Mouse (Mus musculus): ENCODE data around the gene Ppfia4. TPM values are rescaled to one million over a fixed set of nuclear protein-coding genes. Genes with fewer than 3 reads are reported as not detected.

Gene Ppfia4
- polyA plus RNA-seq, 1 experiment from 2014 or later: 2.0 TPM

GRCm38 (mm10) chr1:134288239-134288638 is 44.5 kb downstream of the Ppfia4 start:
- no peak overlapping the region for H3K4me2 ChIP-seq (ENCODE audit: low read depth, low read length)
- H3K9me3 ChIP-seq (replicated peaks; ENCODE audit: control insufficient read depth, low read length): no peaks in the 10 kb centered on the region
- no peak for ATAC-seq (ENCODE audit: low read depth)
- 15% methylated on average over 3 of the region's 3 CpGs for WGBS (ENCODE audit: insufficient replicate concordance)
- H3K4me3 ChIP-seq (ENCODE audit: low read depth, low read length): no peak overlapping the region
- no peaks in the 10 kb centered on the region for H3K4me1 ChIP-seq (ENCODE audit: control insufficient read depth, low read depth, low read length)
- H3K27me3 ChIP-seq (ENCODE audit: control insufficient read depth, insufficient read depth, low read depth, low read length): no peaks in the 10 kb centered on the region
- no peak overlapping the region for H3K9ac ChIP-seq (ENCODE audit: low read depth, low read length)
- H3K27ac ChIP-seq (ENCODE audit: low read length): no peak overlapping the region
- H3K36me3 ChIP-seq (ENCODE audit: control insufficient read depth, insufficient read depth): no peaks in the 10 kb centered on the region

GRCm38 (mm10) chr1:134285458-134286120 is 47.1 kb downstream of the Ppfia4 start:
- Histone ChIP-seq H3K27ac (ENCODE audit: low read length) (no peak overlapping the region), H3K27me3 (ENCODE audit: control insufficient read depth, insufficient read depth, low read depth, low read length) (no peaks in the 10 kb centered on the region), H3K4me3 (ENCODE audit: low read depth, low read length) (no peak overlapping the region), H3K9me3 (replicated peaks; ENCODE audit: control insufficient read depth, low read length) (no peaks in the 10 kb centered on the region), H3K4me2 (ENCODE audit: low read depth, low read length) (no peak overlapping the region), H3K9ac (ENCODE audit: low read depth, low read length) (no peak overlapping the region), H3K36me3 (ENCODE audit: control insufficient read depth, insufficient read depth) (no peaks in the 10 kb centered on the region), H3K4me1 (ENCODE audit: control insufficient read depth, low read depth, low read length) (no peaks in the 10 kb centered on the region)
- no peak for ATAC-seq (ENCODE audit: low read depth)
- 53% methylated on average over 10 of the region's 10 CpGs for WGBS (ENCODE audit: insufficient replicate concordance)

GRCm38 (mm10) chr1:134283108-134283507 is 49.6 kb downstream of the Ppfia4 start:
- ATAC-seq (ENCODE audit: low read depth): no peak
- Histone ChIP-seq H3K4me3 (ENCODE audit: low read depth, low read length) (no peak overlapping the region), H3K4me2 (ENCODE audit: low read depth, low read length) (no peak overlapping the region), H3K27ac (ENCODE audit: low read length) (no peak overlapping the region), H3K36me3 (ENCODE audit: control insufficient read depth, insufficient read depth) (no peaks in the 10 kb centered on the region), H3K9ac (ENCODE audit: low read depth, low read length) (no peak overlapping the region), H3K4me1 (ENCODE audit: control insufficient read depth, low read depth, low read length) (no peaks in the 10 kb centered on the region), H3K27me3 (ENCODE audit: control insufficient read depth, insufficient read depth, low read depth, low read length) (no peaks in the 10 kb centered on the region), H3K9me3 (replicated peaks; ENCODE audit: control insufficient read depth, low read length) (no peaks in the 10 kb centered on the region)
- 26% methylated on average over 1 of the region's 1 CpGs for WGBS (ENCODE audit: insufficient replicate concordance)

DNA sequence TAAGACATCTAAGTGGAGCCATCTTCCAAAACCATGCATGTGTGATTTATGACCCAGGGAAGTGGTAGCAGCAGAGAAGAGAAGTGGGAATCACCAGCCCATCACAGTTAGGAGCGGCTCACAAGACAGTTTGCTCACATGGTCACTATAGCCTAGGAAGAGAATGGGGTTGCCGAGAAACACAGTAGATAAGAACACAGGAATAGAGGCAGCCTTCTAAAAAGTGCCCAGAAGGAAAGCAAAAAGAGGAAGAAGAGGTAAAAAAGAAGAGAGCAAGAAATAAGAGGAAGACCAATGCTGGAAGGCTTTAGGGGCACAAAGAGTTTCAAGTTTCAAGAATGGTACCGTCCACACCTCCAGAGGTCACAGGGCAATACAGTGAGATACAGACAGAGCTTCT is 50.4 kb downstream of the Ppfia4 start:
- WGBS (ENCODE audit: insufficient replicate concordance): 10% methylated on average over 3 of the region's 3 CpGs
- Histone ChIP-seq H3K4me3 (ENCODE audit: low read depth, low read length) (no peak overlapping the region), H3K27ac (ENCODE audit: low read length) (no peak overlapping the region), H3K9ac (ENCODE audit: low read depth, low read length) (no peak overlapping the region), H3K36me3 (ENCODE audit: control insufficient read depth, insufficient read depth) (no peaks in the 10 kb centered on the region), H3K9me3 (replicated peaks; ENCODE audit: control insufficient read depth, low read length) (no peaks in the 10 kb centered on the region), H3K4me2 (ENCODE audit: low read depth, low read length) (no peak overlapping the region), H3K4me1 (ENCODE audit: control insufficient read depth, low read depth, low read length) (no peaks in the 10 kb centered on the region), H3K27me3 (ENCODE audit: control insufficient read depth, insufficient read depth, low read depth, low read length) (no peaks in the 10 kb centered on the region)
- no peak for ATAC-seq (ENCODE audit: low read depth)

DNA sequence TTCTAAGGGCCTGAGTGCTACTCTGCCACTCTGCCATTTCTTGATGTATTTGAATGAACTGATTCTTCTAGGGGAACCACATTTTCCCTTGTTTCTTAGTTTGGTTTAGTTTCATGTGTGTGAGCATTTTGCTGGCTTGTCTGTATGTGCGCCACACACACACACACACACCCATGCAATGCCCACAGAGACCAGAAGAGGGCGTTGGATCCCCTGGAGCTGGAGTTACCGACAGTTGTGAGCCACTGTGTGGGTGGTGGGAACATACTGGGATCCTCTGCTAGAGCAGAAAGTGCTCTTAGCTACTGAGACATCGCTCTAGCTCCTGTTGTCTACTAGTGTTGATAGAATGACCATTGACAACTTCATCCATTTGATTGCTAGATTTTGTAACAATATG is 51.2 kb downstream of the Ppfia4 start:
- 58% methylated on average over 4 of the region's 4 CpGs for WGBS (ENCODE audit: insufficient replicate concordance)
- no peak for ATAC-seq (ENCODE audit: low read depth)
- H3K27me3 ChIP-seq (ENCODE audit: control insufficient read depth, insufficient read depth, low read depth, low read length): no peaks in the 10 kb centered on the region

DNA sequence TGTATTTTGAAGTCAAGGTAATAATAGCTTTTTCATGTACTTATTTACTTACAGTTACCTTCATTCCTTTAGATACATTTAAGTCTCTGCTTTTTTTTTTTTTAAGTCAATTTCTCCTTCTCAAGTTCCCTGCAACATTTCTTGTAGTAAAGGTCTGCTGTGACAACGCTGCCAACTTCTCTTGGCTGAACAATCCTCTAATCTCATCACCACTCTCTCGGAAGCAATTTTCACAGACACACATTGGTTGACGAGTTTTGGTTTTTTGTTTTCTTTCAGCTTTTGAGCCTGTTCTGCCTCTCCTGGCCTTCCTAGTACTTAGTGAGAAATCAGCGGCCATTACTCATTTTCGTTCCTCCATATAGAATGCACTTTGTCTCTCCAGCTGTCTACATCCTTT is 52.6 kb downstream of the Ppfia4 start:
- no peak for ATAC-seq (ENCODE audit: low read depth)

More for the DNA sequence above, 51.2 kb downstream of the Ppfia4 start:
- Histone ChIP-seq H3K9ac (ENCODE audit: low read depth, low read length) (no peak overlapping the region), H3K27ac (ENCODE audit: low read length) (no peak overlapping the region), H3K36me3 (ENCODE audit: control insufficient read depth, insufficient read depth) (no peaks in the 10 kb centered on the region), H3K4me2 (ENCODE audit: low read depth, low read length) (no peak overlapping the region), H3K4me3 (ENCODE audit: low read depth, low read length) (no peak overlapping the region), H3K9me3 (replicated peaks; ENCODE audit: control insufficient read depth, low read length) (no peaks in the 10 kb centered on the region), H3K4me1 (ENCODE audit: control insufficient read depth, low read depth, low read length) (no peaks in the 10 kb centered on the region)

DNA sequence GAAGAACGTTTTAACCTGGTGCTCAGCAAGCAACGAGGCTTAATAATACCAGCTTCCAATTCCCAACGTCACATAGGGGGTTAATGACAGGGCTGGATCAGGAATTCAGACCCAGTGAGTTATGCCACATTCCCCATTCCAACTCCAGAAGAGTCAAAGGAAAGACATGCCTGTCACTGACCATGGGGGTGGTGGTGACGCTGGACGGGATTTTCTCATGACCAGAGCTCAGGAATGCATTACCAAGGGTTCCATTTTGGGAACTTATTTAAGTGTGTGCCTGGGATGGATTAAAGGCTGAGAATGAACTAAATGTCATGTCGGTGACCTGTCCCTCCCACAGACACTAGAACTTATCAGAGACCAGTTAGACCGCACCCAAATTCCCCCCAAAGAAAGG is 55.9 kb downstream of the Ppfia4 start:
- no peaks in the 10 kb centered on the region for H3K4me1 ChIP-seq (ENCODE audit: control insufficient read depth, low read depth, low read length)
- no peaks in the 10 kb centered on the region for H3K9me3 ChIP-seq (replicated peaks; ENCODE audit: control insufficient read depth, low read length)
- WGBS (ENCODE audit: insufficient replicate concordance): 63% methylated on average over 7 of the region's 7 CpGs
- H3K27me3 ChIP-seq (ENCODE audit: control insufficient read depth, insufficient read depth, low read depth, low read length): no peaks in the 10 kb centered on the region
- H3K9ac ChIP-seq (ENCODE audit: low read depth, low read length): no peak overlapping the region
- ATAC-seq (ENCODE audit: low read depth): no peak
- H3K4me3 ChIP-seq (ENCODE audit: low read depth, low read length): no peak overlapping the region
- H3K27ac ChIP-seq (ENCODE audit: low read length): no peak overlapping the region
- H3K4me2 ChIP-seq (ENCODE audit: low read depth, low read length): no peak overlapping the region
- no peaks in the 10 kb centered on the region for H3K36me3 ChIP-seq (ENCODE audit: control insufficient read depth, insufficient read depth)

More for the DNA sequence above, 52.6 kb downstream of the Ppfia4 start:
- H3K27me3 ChIP-seq (ENCODE audit: control insufficient read depth, insufficient read depth, low read depth, low read length): no peaks in the 10 kb centered on the region
- no peak overlapping the region for H3K4me3 ChIP-seq (ENCODE audit: low read depth, low read length)
- no peak overlapping the region for H3K27ac ChIP-seq (ENCODE audit: low read length)
- 67% methylated on average over 5 of the region's 5 CpGs for WGBS (ENCODE audit: insufficient replicate concordance)
- no peaks in the 10 kb centered on the region for H3K36me3 ChIP-seq (ENCODE audit: control insufficient read depth, insufficient read depth)
- no peak overlapping the region for H3K4me2 ChIP-seq (ENCODE audit: low read depth, low read length)
- no peak overlapping the region for H3K9ac ChIP-seq (ENCODE audit: low read depth, low read length)
- no peaks in the 10 kb centered on the region for H3K4me1 ChIP-seq (ENCODE audit: control insufficient read depth, low read depth, low read length)
- no peaks in the 10 kb centered on the region for H3K9me3 ChIP-seq (replicated peaks; ENCODE audit: control insufficient read depth, low read length)

GRCm38 (mm10) chr1:134275616-134276464 is 56.9 kb downstream of the Ppfia4 start:
- no peak overlapping the region for H3K9ac ChIP-seq (ENCODE audit: low read depth, low read length)
- H3K36me3 ChIP-seq (ENCODE audit: control insufficient read depth, insufficient read depth): no peaks in the 10 kb centered on the region
- ATAC-seq (ENCODE audit: low read depth): no peak
- H3K4me1 ChIP-seq (ENCODE audit: control insufficient read depth, low read depth, low read length): no peaks in the 10 kb centered on the region
- no peak overlapping the region for H3K4me2 ChIP-seq (ENCODE audit: low read depth, low read length)
- no peaks in the 10 kb centered on the region for H3K9me3 ChIP-seq (replicated peaks; ENCODE audit: control insufficient read depth, low read length)
- 59% methylated on average over 13 of the region's 13 CpGs for WGBS (ENCODE audit: insufficient replicate concordance)
- no peaks in the 10 kb centered on the region for H3K27me3 ChIP-seq (ENCODE audit: control insufficient read depth, insufficient read depth, low read depth, low read length)
- H3K4me3 ChIP-seq (ENCODE audit: low read depth, low read length): no peak overlapping the region
- H3K27ac ChIP-seq (ENCODE audit: low read length): no peak overlapping the region

DNA sequence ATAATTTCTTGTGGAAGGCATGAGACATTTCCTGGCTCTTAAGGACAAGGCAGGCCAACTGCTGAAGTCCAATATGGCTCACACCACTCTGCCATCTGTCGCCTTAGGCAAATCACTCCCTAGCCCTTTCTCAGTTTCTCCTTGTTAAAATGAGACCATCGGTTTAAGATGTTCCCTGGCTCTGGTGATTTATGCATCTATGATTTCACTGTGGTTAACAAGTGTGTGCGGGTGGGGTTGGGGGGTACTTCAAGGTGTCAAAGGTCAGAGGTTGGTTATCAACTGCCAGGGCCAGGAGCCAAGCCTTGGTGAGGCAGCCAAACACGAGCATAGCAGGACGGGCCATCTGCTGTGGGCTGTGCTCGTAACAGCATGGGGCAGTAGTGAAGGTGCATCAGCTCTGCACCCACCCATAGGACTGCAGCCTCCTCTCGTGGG is 58.2 kb downstream of the Ppfia4 start:
- Histone ChIP-seq H3K4me2 (ENCODE audit: low read depth, low read length) (no peak overlapping the region), H3K27me3 (ENCODE audit: control insufficient read depth, insufficient read depth, low read depth, low read length) (no peaks in the 10 kb centered on the region), H3K9me3 (replicated peaks; ENCODE audit: control insufficient read depth, low read length) (no peaks in the 10 kb centered on the region), H3K9ac (ENCODE audit: low read depth, low read length) (no peak overlapping the region), H3K4me1 (ENCODE audit: control insufficient read depth, low read depth, low read length) (no peaks in the 10 kb centered on the region), H3K4me3 (ENCODE audit: low read depth, low read length) (no peak overlapping the region), H3K36me3 (ENCODE audit: control insufficient read depth, insufficient read depth) (no peaks in the 10 kb centered on the region), H3K27ac (ENCODE audit: low read length) (no peak overlapping the region)
- no peak for ATAC-seq (ENCODE audit: low read depth)
- WGBS (ENCODE audit: insufficient replicate concordance): 57% methylated on average over 7 of the region's 7 CpGs

Measured in liver, embryonic 16.5 days (tissue).